Comparison of ENCODE assay signal across 8 mouse cellular contexts in the genomic region with DNA sequence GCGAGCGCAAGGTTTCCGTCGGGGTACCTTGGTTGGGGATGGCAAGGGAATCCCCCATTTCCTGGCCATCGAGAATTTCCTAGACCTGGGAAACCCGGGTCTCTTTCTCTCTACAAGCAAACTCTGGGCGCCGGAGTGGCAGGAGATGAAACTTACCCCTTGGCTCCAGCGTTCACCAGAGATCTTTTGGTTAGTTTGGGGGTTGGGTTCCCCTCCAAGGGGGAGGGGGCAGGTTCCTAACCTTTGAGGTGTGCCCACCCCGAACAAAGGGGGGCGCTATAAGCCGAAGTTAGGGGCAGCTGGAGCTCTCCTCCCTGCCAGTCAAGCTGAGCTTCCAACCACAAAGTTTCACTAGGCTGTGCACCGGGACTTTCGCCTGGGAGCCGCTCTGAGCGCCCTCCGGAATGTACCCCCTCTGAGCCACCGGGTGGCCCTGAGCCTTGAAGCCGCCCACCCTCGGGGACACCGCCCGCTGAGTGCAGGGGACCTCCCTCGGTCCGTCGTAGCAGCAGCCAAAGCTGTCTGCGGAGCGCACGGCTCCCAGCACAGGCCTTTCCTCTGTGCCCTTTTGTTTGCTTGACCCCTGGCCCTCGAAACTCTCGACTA. TPM values are rescaled to one million over a fixed set of nuclear protein-coding genes. Genes with fewer than 3 reads are reported as not detected.
DNase-seq lines count a peak whose midpoint lies in the region; ATAC-seq and TF ChIP-seq lines count a peak whose summit lies in the region.

No protein-coding gene starts in this region.

- DNase-seq in left cerebral cortex, adult 2 months (ENCODE audit: extremely low spot score in 1 of 2, low spot score in 2 of 2): peak; percentile 25 to 28
- no peak for DNase-seq in left cerebral cortex, adult 11 months (ENCODE audit: low spot score)
- DNase-seq in adrenal gland, postnatal 25 days: peak; percentile 71
- peak; percentile 72 for DNase-seq in forebrain, embryonic 11.5 days (ENCODE audit: low spot score)
- peak; percentile 52 for DNase-seq in hindbrain, embryonic 14.5 days (ENCODE audit: low spot score)
- DNase-seq in liver, embryonic 14.5 days (ENCODE audit: low read depth in 3 of 3, low spot score in 3 of 3): no peak

- H3K27ac ChIP-seq in left cerebral cortex, adult 2 months: peak overlapping the region; percentile 54
- no peak overlapping the region for H3K27ac ChIP-seq in forebrain, embryonic 11.5 days (ENCODE audit: low read depth, low read length)
- H3K27ac ChIP-seq in hindbrain, embryonic 14.5 days: no peak overlapping the region
- no peak overlapping the region for H3K27ac ChIP-seq in liver, embryonic 14.5 days
- peak overlapping the region; percentile 18; the same call in 1 of the 2 replicates for H3K27ac ChIP-seq in neural tube, embryonic 14.5 days (ENCODE audit: low read depth, low read length)

- ATAC-seq in forebrain, embryonic 11.5 days (replicated peaks; ENCODE audit: low FRiP score): no peak
- no peak for ATAC-seq in hindbrain, embryonic 14.5 days (ENCODE audit: low FRiP score)
- ATAC-seq in liver, embryonic 14.5 days (ENCODE audit: insufficient read depth): no peak
- ATAC-seq in neural tube, embryonic 14.5 days (ENCODE audit: low read depth): no peak
- no peak for ATAC-seq in frontal cortex, adult (ENCODE audit: low TSS enrichment)

- peak overlapping the region; percentile 97 for H3K4me2 ChIP-seq in forebrain, embryonic 11.5 days (ENCODE audit: low read depth, low read length, severe bottlenecking)
- peak overlapping the region; percentile 70 for H3K4me2 ChIP-seq in hindbrain, embryonic 14.5 days (replicated peaks)
- H3K4me2 ChIP-seq in liver, embryonic 14.5 days (ENCODE audit: low read depth): peak overlapping the region; percentile 40; the same call in 1 of the 2 replicates
- peak overlapping the region; percentile 98 for H3K4me2 ChIP-seq in neural tube, embryonic 14.5 days (ENCODE audit: low read depth, low read length)

- no peaks in the 10 kb centered on the region for H3K36me3 ChIP-seq in forebrain, embryonic 11.5 days (ENCODE audit: control insufficient read depth, insufficient read depth, low read length)
- no peaks in the 10 kb centered on the region for H3K36me3 ChIP-seq in hindbrain, embryonic 14.5 days (replicated peaks; ENCODE audit: control insufficient read depth, insufficient read depth)
- H3K36me3 ChIP-seq in liver, embryonic 14.5 days (replicated peaks; ENCODE audit: control insufficient read depth, insufficient read depth, low read depth): no peaks in the 10 kb centered on the region
- H3K36me3 ChIP-seq in neural tube, embryonic 14.5 days (ENCODE audit: control insufficient read depth, insufficient read depth, low read length): no peaks in the 10 kb centered on the region

- peak overlapping the region; percentile 70; the same call in 1 of the 2 replicates for H3K9ac ChIP-seq in forebrain, embryonic 11.5 days (ENCODE audit: low read length)
- peak overlapping the region; percentile 46; the same call in 1 of the 2 replicates for H3K9ac ChIP-seq in hindbrain, embryonic 14.5 days
- no peak overlapping the region for H3K9ac ChIP-seq in liver, embryonic 14.5 days (replicated peaks)
- H3K9ac ChIP-seq in neural tube, embryonic 14.5 days (replicated peaks; ENCODE audit: low read depth, low read length): no peak overlapping the region

- H3K27me3 ChIP-seq in forebrain, embryonic 11.5 days (ENCODE audit: control insufficient read depth, insufficient read depth, low read length): peaks cover 51% of the 10 kb centered on the region
- H3K27me3 ChIP-seq in hindbrain, embryonic 14.5 days (ENCODE audit: control insufficient read depth, insufficient read depth, low read length): peaks cover 57% of the 10 kb centered on the region
- H3K27me3 ChIP-seq in liver, embryonic 14.5 days (ENCODE audit: control insufficient read depth, insufficient read depth, low read length): peaks cover 82% of the 10 kb centered on the region
- H3K27me3 ChIP-seq in neural tube, embryonic 14.5 days (ENCODE audit: control insufficient read depth, insufficient read depth, low read length): peaks cover 34% of the 10 kb centered on the region

- H3K4me3 ChIP-seq in left cerebral cortex, adult 2 months: peak overlapping the region; percentile 71
- H3K4me3 ChIP-seq in forebrain, embryonic 11.5 days (ENCODE audit: low read depth, low read length): peak overlapping the region; percentile 59
- peak overlapping the region; percentile 68 for H3K4me3 ChIP-seq in hindbrain, embryonic 14.5 days (replicated peaks; ENCODE audit: low read length)
- H3K4me3 ChIP-seq in liver, embryonic 14.5 days (ENCODE audit: insufficient read depth in 1 of 2, low read depth in 2 of 2, low read length in 2 of 2): 0 out of 4 replicates have a peak overlapping the region, but pooled peaks of 1 of the 2 experiments have one; percentile 6
- peak overlapping the region; percentile 68 for H3K4me3 ChIP-seq in neural tube, embryonic 14.5 days (ENCODE audit: low read depth, low read length)

- intact Hi-C loops in left cerebral cortex, adult 2 months (cut with DNase I): loop anchor here (2.0 to 10.0 kb wide), 3 partner anchors 77 to 543 kb away; a partner anchor contains a TSS

- H3K4me1 ChIP-seq in forebrain, embryonic 11.5 days (replicated peaks; ENCODE audit: control insufficient read depth, insufficient read depth, low read length): peaks cover 26% of the 10 kb centered on the region; the same call in 1 of the 2 replicates
- peaks cover 45% of the 10 kb centered on the region for H3K4me1 ChIP-seq in hindbrain, embryonic 14.5 days (replicated peaks; ENCODE audit: control insufficient read depth, insufficient read depth, low read length)
- H3K4me1 ChIP-seq in liver, embryonic 14.5 days (replicated peaks; ENCODE audit: control insufficient read depth in 2 of 2, insufficient read depth in 2 of 2, low read length in 1 of 2): peaks cover 0 to 4% of the 10 kb centered on the region in 2 experiments; a peak in 1 of 4 replicates
- H3K4me1 ChIP-seq in neural tube, embryonic 14.5 days (ENCODE audit: control insufficient read depth, insufficient read depth, low read length): peaks cover 31% of the 10 kb centered on the region

- no peak for TF ChIP-seq EP300 in liver, embryonic 14.5 days (IDR thresholded peaks at IDR 0.05; ENCODE audit: low read depth)

- H3K9me3 ChIP-seq in forebrain, embryonic 11.5 days (ENCODE audit: control insufficient read depth, low read length): no peaks in the 10 kb centered on the region
- no peaks in the 10 kb centered on the region for H3K9me3 ChIP-seq in hindbrain, embryonic 14.5 days (ENCODE audit: control insufficient read depth, low read length)
- H3K9me3 ChIP-seq in liver, embryonic 14.5 days (ENCODE audit: control insufficient read depth, low read length): no peaks in the 10 kb centered on the region
- H3K9me3 ChIP-seq in neural tube, embryonic 14.5 days (ENCODE audit: control insufficient read depth, low read length): no peaks in the 10 kb centered on the region

- peak; percentile 23 for TF ChIP-seq CTCF in left cerebral cortex, adult 2 months (IDR thresholded peaks at IDR 0.05)
- TF ChIP-seq CTCF in liver, embryonic 14.5 days (IDR thresholded peaks at IDR 0.05; ENCODE audit: low read depth): 0 out of 2 replicates have a peak, but pooled peaks have one; percentile 6

- WGBS in forebrain, embryonic 11.5 days: under 1% methylated on average over 30 of the region's 30 CpGs
- under 1% methylated on average over 30 of the region's 30 CpGs for WGBS in hindbrain, embryonic 14.5 days
- WGBS in liver, embryonic 14.5 days (ENCODE audit: insufficient replicate concordance): 2% methylated on average over 30 of the region's 30 CpGs
- WGBS in neural tube, embryonic 14.5 days: under 1% methylated on average over 28 of the region's 30 CpGs

RNA-seq across cellular contexts. Expression of a gene that starts 2.9 kb away (rescaled TPM):
- total RNA-seq in left cerebral cortex, adult 2 months (2021): 10 to 100 TPM; 23.9 to 53.9 TPM
- total RNA-seq in adrenal gland, postnatal 25 days (2021): 42.1 and 42.8 TPM in 2 replicates
- 0.31 and 0.71 TPM in 2 replicates for polyA plus RNA-seq in forebrain, embryonic 11.5 days (2014; fragmentation: Nextera tagmentation; extraction: Ambion mirVana)
- polyA plus RNA-seq in hindbrain, embryonic 14.5 days (2014; fragmentation: Nextera tagmentation; extraction: Ambion mirVana): 1.6 and 2.3 TPM in 2 replicates
- 0.01 TPM in 2 replicates for polyA plus RNA-seq in liver, embryonic 14.5 days (2012; rRNA removed)
- polyA plus RNA-seq in liver, embryonic 14.5 days (2014; fragmentation: Nextera tagmentation; extraction: Ambion mirVana): not detected in 2 replicates
- 1.9 and 3.0 TPM in 2 replicates for polyA plus RNA-seq in neural tube, embryonic 14.5 days (2014; fragmentation: Nextera tagmentation; extraction: Ambion mirVana)

Comparison
In these comparisons a context has a peak if more than half of its experiments do, and no peak if none do; other contexts are left out.
1. DNase-seq: peak in left cerebral cortex, adult 2 months (2 of 2), adrenal gland, postnatal 25 days (single experiment), forebrain, embryonic 11.5 days (single experiment) and hindbrain, embryonic 14.5 days (single experiment); none in left cerebral cortex, adult 11 months (single experiment) and liver, embryonic 14.5 days (0 of 3).
2. H3K27ac ChIP-seq: peak in left cerebral cortex, adult 2 months (single experiment) and neural tube, embryonic 14.5 days (single experiment); none in forebrain, embryonic 11.5 days (single experiment), hindbrain, embryonic 14.5 days (single experiment) and liver, embryonic 14.5 days (single experiment).
3. H3K4me2 ChIP-seq: peak in every context shown above with its lines; median percentile 98 in neural tube, embryonic 14.5 days; 97 in forebrain, embryonic 11.5 days; 70 in hindbrain, embryonic 14.5 days; 40 in liver, embryonic 14.5 days.
4. H3K9ac ChIP-seq: peak in forebrain, embryonic 11.5 days (single experiment) and hindbrain, embryonic 14.5 days (single experiment); none in liver, embryonic 14.5 days (single experiment) and neural tube, embryonic 14.5 days (single experiment).